Mouse (Mus musculus) cerebellum, postnatal 10 days (tissue): ENCODE measurements around the gene Cyp26b1.
"Not testable (repeated sequence)": the region's sequence is repeated elsewhere in the genome, so short reads cannot be mapped to it uniquely, and the experiment has no call there.

Experiments used
- DNase-seq, 2 experiments: peaks; one replicate each; pipeline ENCODE4 v3.0.0; 2021; ENCODE audit warnings: mixed read lengths in 2 of 2

The Cyp26b1 gene

DNA sequence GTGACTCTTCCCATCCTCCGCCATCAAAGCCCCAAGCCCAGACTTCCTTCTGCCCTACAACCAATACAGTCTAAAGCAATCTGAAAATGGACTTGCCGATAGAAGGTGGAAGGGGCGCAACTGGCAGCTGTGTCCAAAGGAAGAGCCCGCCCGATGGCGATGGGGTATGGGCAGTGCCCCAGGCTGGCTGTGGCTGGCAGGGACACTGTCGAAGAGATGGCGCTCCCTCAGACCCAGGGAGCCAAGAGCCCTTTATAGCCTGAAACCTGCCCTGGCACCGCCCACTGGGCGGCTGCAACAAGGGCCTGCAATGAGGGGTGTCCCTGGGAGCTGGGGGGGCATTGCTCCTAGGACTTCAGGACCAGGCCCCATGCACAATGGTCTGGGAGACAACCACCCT, at the start of gene Cyp26b1:
TSS of gene Cyp26b1 (minus strand) at position 216 of the 400 bp plus-strand sequence.
- peak in 1 of 2 experiments; percentile 39 for DNase-seq

DNA sequence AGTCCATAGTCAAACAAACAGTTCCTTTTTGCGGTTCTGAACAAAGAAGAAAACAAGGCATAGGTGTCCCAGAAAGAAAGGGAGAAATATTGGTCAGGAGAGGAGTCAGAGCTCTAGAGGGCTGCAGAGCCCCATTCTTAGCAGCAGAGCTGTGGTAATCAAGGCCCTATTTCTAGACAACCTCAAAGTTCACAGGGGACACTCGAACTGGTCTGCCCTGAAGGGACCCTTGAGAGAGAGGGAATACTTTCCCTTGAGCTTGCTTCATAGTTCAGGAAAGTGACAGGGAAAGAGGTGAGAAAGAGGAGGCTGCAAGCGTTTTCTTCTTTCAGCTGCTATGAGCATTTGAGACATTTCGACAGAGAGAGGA, 47.3 kb upstream of the Cyp26b1 start:
- DNase-seq: no peak

DNA sequence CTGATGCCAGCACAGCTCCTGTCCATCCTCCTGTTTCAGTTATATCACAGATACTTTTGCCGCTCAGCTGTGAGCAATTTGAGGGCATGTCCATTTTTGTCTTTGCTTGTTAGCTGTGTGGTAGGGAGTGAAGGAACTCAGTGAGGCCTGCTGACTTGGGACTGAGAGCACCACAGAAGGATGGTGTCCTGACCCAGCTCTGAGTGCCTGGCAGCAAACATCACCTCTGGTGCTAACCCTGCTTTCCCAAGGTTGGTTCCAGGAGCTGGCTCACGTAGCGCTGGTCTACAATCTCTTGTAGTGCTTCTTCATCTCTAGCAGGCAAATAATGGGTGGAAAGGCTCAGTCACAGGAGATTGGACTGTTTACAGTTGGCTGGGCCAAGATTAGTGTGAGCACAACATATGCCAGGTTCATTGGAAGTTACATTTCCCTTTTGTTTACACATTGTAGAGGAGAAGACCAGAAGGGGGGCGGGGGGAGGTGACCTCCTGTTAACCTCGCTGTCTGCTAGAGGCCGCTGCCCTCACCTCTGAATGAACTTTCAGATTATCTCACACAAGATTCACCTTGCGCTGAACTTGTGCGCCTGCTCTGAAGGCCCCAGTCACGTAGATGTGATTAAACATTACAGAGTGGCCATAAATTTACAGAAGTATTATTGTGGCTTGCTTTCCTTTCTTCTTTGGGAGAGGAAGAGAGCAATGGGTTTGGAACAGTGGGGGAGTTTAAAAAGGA, 46.8 kb upstream of the Cyp26b1 start:
- no peak for DNase-seq

DNA sequence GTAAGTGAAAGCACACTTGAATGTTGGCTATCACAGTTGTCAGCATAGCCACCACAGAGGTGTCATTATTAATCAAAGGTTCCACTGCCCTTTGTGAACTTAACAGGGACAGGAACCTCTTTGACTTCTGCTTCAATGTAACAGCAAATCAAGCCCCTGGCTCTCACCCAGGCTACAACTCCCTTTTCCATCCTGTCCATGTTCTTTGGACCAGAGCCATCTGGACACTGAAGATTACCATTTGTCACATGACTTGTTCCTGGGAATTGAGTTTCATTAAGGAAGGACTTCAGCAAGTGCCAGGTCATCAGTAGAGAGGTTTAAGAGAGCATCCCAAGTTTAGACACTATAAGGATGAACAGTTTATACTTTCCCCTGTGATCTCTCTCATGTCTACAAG, 44.5 kb upstream of the Cyp26b1 start:
- peak; percentile 70 to 72 for DNase-seq

DNA sequence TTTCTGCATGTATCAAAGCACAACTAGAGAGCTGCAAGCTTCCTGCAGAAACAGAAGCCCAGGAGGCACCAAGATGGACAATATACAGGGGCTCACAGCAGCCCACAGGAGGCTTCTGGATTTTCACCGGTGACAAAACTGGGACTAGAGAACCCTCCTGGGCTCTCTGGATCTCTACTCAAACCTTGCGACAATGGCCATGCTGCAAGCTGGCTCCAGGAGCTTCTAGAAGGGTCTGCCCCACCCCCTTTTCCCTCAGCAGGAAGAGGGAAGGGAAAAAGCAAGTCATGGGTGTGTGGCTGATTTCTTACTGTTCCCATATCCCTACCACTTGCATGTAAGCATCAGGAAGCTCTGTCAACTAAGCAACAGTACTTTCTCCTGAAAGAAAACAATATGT, 37.9 kb upstream of the Cyp26b1 start:
- DNase-seq: no peak

DNA sequence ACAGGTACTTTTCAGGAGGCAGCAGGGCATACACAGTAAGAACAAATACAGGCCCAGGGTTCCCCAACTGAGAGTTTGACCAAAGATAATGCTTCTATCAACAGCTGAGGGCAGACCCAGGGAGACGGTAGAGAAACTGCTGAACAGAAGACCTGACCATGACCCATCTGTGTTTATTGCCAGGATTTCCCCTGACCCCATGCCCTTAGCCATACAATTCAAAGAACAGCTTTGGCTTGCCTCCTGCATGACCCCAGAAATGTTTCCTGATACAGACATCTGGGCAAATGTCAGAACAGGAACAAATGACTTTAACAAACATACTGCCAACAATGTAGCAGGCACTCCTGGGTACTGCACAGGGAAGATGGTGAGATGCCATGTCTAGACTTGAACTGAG, 36.6 kb upstream of the Cyp26b1 start:
- DNase-seq: no peak

DNA sequence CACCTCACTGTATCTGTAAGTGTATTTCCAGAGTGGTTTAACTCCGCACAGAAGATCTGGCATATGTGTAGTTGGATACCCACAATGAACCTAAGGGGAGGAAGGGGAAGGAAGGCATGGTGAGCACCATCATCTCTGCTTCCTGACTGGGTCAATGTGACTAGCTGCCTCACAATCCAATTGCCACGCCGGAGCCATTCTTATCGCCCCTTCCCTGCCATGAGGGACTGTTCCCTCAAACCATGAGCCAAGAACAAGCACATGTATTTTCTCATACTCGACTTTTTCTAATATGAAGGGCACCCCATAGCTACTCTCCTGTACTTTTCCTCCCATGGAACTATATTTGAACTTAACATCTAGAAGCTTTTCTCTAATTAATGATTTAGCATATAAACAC, 35.1 kb upstream of the Cyp26b1 start:
- DNase-seq: no peak

DNA sequence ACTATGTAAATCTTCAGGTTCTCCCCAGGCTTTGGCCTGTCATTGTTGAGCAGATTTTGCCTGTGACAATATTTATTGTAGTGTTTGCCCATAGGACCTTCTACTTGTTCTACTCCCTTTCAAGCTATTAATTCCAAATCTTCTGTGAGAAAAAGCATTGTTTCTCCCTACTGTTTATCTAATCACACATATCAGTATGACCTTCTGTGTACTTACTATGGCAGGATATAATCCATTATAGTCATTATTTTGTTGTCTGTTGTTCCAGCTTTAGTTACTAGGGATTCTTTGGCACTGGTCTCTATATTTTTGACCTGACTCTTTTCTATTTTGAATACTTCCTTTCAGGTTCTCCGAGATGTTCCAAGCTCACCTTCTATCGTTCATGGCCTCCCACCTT, 32.7 kb upstream of the Cyp26b1 start:
- DNase-seq: no peak

DNA sequence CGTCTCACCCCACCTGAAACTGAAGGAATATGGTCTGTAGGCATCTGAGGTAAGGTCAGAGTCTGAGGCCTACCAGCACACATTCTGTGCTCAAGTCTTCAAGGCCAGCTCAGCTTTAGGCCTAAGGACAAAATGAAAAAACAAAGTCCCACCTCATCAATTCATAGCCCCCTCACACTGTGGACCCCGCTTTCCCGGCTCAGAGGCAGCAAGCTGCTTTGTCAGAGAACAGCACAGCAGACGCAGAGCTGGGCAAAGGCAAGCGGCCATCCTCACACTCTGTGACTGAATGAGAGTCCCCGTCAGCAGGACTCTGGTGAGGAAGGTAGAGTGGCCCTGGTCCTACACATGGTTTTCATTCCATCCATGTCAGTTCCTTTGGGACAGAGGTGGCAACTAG, 25.5 kb upstream of the Cyp26b1 start:
- no peak for DNase-seq

DNA sequence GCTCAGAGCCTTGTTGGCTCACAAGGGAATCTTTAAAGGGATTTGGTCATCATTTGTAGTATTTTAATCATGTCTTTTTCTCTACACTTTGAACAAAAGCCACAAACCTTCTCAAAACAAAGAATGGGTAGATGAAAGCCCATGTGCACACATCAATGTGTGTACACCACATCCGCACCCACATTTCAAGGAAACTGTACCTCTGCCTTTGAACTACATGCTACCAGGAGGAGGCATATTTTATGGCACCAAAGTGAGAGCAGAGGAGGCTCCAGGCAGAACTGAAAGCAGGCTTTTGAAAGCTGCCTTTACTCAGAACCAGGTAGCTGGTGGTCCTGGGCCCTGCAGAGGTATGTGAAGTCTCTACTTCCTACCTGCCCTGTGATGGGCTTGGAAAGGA, 23.3 kb upstream of the Cyp26b1 start:
- no peak for DNase-seq

DNA sequence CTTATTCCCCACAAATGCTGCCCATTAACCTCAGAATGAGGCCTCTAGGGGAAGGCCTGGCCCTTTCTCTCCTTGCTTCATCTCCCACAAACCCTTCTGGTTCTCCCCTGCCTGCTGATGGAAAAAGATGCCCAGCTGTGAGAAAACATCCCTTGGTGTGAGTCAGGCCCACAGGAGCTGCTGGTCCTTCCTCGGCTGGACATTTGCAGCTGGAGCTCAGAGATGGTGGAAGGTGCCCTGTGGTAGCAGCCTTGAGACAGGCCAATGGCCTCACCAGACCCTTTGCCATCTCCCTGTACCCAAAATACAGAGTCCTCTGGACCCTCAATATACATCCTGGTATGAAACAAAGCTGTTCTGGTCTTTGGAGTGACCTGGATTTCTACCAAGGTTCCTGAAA, 22.9 kb upstream of the Cyp26b1 start:
- no peak for DNase-seq

DNA sequence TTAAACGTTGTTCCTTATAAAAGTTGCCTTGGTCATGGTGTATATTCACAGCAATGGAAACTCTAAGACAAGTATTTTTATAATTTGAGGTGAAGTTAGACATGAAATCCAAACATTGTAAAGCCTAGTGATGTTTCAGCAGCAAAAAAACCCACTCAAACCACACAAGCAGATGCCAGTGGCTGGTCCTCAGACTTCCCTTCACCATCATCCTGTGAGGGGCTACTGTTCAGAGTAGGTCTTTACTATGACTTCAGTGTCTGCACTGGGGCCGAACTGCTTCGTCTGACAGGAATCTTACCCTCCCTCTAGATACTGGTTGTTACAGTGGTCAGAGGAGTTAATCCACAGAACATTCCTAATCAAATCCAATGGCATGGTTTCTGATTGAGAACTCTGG, 19.9 kb upstream of the Cyp26b1 start:
- no peak for DNase-seq

DNA sequence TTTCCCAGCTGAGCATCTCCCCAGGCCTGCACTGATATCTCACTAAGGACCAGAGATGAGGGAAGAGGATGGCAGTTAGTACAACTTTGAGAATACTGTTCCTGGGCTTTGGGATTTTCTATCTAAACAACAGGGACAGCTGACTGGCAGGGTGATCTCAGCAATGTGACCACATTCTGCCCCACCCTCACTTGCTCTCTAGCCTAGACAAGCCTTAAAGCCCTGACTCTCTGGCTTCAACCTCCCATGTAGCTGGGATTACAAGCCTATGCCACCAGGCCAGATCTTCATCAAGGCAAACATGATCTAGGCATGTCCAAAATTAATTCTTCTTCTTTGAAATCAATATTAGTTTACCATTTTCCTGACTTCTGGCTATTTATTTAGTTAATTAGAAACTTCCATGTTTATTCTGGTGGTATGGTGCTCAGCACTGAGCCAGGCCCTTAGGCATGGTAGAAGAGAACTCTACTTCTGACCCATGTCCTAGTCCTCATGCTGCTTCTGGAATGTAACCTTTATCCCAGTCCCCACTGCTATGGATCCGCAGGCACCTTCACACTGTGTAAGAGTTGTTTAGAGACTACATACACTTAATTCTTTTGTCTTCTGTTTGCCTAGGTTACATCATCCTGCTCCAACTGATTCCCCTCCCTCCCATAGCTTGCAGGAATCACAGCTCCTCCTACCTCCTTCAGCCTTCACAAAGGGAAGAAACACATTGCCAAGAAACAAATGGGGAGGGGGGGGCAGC, 7.6 kb upstream of the Cyp26b1 start:
- DNase-seq: no peak

DNA sequence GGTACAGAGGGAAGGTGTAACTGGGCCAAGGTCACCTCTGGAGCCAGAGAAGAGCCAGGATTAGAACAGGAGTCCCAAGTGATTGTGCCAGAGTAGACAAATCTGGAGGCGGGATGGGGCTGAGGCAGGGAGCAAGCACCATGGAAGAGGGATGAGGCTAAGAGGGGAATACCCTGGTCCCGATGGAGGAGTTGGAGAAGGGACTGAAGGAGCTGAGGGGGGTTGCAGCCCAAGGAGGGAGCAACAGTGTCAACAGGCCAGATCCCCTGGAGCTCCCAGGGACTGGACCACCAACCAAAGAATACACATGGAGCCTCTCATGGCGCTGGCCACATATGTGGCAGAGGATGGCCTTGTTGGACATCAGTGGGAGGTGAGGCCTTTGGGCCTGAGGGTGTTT, 5.6 kb upstream of the Cyp26b1 start:
- not testable (repeated sequence) for DNase-seq

DNA sequence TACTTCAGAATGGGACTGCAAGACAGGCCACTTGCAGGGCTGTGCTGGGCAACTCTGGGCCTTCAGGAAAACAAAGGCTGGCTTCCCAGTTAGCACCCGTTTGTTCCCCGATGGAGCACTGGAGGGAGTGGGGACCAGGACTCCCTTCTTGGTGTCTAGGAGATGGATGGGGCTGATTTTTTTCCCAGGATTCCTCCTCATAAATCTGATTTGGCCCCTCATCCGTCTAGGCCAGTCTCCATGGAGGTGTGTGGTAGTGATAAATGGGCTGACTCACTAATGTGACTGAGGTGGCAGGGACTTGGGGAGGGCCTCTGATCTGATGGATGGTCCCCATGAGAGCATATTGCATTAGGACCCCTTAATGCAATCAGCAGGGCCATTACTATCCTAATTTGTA, 5.0 kb upstream of the Cyp26b1 start:
- no peak for DNase-seq

DNA sequence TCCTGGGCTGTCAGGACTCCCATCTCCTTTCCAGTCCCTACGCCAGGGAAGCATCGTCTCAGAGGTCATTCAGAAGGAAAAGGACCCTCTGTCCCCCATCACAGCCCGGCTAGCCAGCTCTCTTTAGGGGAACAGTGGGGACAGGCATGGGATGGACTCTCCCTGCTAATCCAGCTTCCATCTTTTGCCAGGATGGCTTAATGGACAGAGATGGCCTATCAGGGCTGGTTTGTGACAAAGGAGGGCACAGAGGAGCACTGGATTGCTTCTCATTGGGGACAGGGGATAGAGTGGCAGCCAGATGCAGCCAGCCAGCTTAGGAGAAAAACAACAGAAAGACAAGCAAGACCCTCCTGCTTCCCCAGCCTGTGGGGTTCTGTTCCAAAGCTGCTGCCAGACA, 918 bp upstream of the Cyp26b1 start:
- DNase-seq: peak in 1 of 2 experiments; percentile 21

DNA sequence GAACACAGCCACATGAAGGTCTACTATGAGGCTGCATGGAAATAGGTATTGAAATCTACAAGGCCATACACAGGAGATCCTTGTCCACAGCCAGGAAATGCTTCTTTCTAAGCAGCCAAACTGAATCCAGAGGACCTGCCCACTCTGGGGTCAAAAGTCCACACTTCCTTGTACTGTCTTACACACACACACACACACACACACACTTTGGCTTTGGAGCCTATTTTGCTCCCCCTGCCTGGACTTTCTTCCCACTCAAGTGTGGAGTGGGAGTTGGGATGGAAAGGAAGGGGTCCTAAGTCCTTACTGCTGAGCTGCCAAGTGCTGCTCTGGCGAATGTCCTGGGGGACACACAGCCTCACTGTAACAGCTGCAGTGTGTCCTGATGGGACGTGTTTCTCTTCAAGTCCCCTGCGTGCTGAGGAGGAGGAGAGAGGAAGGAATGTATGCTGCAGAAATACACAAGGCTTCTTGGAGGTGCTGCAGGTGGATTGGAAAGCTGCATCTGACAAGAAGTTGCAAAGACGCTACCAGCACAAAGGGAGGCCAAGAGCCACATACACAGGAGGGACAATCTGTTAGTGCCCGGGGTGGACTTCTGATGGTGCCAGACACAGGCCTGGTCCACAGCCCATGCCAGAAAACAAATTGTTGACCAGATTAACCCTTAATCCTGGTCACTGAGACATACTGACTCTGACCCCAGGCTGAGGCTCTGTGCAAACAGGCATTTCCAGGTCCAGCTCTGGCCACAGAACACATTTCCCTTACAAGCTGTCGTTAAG, 2.6 kb downstream of the Cyp26b1 start:
- DNase-seq: peak in 1 of 2 experiments; percentile 13

DNA sequence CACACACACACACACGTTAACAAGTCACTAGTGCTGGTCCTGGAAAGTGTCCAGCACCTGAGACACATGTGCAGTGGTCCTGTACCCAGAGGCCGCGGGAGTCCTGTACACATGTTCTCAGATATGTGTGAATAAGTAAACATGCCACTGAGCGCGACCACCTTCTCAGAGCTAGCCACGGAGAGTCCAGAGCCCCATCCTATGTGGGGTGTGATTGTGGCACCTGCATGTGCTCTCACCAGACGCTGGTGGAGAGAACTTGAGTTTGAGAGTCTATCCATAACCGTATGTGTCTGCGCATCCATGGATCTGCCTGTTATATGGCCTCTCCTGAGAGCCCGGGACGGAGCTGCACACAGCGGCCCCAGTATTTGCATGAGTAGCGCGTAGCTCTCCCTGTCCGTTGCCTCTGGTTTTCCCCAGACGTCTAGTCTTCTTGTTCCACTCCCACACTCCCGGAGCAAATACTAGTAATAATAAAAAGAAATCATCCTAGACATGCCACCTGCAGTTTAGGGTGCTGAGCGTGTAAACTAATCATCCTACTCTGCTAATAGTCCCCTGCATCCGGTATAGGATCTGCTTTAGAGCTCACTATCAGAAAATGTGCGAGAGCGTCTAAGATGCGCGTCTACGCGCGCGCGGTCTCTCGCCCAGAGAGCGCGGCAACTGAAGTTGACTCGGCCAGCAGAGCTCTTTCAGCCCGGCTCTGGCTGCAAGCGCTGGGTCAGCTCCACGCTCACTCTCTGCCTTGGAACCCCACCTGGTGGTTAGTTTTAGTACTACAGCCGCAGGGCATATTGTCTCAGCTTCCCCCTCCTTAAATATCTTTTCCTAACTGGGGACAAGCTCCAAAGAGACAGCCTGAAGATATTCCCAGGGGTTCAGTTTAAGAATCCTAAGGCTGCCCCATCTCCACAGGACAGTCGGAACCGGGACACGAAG, 3.7 kb downstream of the Cyp26b1 start:
- peak; percentile 96 to 98 for DNase-seq

DNA sequence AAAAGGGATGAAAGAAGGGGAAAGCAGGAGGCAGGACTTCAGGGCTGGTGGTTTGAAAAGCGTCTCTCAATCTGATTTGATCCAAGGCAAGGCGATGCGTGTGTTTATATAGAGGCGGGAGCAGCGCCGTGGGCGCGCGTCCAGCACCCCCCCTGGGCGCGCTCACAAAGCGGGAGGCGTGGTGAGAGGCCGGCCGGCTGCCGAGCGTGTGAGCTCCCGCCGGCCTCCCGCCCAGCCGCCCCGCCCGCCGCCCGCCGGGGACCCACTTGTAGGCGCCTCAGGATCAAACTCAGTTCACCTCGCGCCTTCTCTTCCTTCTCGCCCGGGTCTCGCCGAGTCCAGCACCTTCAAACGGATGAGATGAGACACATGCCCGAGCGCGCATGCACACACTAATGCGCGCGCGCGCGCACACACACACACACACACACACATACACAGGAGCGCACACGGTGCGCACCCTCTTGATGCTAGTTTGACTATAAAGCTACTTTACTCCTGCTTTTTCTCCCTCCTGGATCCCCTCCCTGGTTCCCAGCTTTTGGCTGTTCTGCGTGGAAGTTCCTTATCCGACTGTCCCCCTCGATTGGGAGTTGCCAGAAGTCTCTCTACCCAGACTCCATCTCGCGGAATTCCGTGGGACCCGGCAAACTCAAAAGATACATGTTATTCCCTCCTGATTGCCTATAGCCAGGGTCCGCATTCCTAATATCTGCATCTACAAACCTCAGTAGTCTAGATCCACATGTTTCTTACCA, 4.6 kb downstream of the Cyp26b1 start:
- peak; percentile 43 to 65 for DNase-seq

DNA sequence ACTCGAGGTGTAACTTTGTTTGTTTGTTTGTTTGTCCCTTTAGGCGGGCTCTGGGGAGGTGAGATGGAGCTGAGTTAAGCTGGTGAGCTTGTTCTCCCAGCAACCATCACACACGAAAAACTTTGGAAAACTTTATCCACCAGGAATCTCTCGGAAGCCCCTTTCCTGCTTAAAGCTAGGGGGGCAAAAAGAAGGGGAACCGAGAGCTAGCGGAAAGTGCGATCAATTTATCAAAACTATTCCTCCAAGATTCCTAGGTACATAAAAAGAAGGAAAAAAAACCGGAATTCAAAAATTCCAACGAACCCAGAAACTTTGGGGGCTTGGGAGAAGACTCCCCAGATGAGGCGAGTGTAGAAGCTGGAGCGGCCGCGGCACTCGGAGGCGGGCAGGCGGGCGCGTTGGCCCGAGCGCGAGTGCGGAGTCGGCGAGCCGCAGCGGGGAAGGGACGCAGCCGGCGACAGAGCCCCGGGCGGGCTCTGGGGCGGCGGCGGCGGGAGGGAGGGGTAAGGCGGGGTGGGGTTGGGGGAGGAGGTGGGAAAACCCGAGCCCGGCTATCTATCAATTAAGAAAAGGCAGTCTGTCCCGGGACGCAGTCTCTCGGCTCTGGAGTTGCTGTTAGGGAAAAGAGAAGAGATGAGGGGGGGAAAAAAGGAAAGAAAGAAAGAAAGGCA, 5.3 kb downstream of the Cyp26b1 start:
- DNase-seq: peak in 1 of 2 experiments; percentile 32

DNA sequence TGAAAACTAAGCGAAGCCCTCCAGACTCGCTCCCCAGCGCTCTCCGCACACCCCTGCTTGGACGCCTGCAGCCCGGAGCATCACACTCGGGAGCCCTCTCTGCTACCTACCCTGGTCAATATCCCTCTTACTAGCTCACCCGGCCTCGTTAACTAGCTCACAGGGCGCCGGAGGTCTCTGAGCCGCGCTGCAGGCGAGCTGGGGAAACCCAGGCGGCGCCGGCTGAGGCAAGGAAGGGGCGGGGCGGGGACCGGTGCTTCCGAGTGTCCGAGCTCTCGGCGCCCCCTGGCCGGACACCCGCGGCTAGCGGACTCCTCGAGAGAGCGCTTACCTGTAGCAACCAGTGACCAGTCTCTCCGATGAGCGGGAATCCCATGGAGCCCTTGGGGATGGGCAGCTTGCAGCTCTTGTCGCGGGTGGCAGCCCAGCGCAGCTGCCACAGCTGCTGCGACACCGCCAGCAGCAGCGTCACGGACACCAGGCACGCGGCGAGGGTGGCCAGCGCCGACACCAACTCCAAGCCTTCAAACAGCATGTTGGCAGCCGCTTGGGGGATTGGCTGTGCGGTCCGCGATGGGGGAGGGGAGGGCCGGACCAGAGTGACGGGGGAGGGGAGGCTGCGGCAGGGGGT, 6.1 kb downstream of the Cyp26b1 start:
- peak in 1 of 2 experiments; percentile 57 for DNase-seq
